Mouse (Mus musculus): ENCODE measurements around the gene Aurkaip1. TPM values are rescaled to one million over a fixed set of nuclear protein-coding genes. Genes with fewer than 3 reads are reported as not detected.

Aurkaip1 gene
- total RNA-seq, 2 experiments from 2014 or later = 142 to 164 TPM

DNA sequence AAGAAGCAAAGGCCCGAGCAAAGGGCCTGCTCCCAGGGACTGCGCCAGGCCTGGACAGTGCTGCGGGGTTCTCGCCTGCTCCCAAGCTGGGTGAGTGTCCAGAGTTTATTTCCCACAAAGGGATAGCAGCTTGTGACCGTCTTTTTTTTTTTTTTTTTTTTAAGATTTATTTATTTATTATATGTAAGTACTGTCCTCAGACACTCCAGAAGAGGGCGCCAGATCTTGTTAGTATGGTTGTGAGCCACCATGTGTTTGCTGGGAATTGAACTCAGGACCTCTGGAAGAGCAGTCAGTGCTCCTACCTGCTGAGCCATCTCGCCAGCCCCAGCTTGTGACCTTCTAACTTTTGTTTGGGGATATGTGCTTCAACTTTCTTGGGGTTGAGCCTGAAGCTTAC is 10.0 kb upstream of the Aurkaip1 start:
- no peak for DNase-seq (ENCODE audit: low spot score in 2 of 2)

DNA sequence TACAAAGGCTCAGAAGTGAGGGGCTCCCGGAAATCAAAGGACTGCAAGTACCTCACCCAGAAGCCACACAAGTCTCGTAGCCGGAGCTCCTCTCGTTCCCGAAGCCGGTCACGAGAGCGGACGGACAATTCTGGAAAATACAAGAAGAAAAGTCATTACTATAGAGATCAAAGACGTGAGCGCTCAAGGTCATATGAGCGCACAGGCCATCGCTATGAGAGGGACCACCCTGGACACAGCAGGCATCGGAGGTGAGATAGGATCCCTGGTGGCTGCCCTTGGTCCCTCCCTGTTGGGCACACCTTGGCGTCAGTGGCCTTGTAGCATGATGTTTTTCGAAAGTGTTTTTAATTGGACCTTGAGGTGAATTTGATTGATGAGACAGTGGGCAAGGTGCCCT is 7.6 kb upstream of the Aurkaip1 start:
- no peak for DNase-seq (ENCODE audit: low spot score in 2 of 2)

DNA sequence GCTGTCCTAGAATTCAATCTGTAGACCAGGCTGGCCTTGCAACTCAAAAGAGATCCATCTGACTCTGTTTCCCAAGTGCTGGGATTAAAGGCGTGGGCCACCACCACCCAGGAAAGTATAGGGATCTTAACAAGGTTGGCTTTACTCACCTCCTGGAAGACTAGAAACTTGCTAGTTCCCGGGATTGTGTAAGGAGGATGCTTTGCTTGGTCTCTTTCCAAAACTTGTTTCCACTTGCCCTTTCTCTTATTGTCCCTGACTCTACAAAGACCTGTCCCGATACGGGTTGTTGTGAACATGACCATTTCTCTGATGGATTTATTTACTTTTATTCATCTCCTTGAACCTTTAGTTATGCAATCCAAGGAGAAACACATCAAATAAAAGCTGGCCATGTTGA is 1.2 kb upstream of the Aurkaip1 start:
- DNase-seq (ENCODE audit: low spot score in 2 of 2) = no peak

DNA sequence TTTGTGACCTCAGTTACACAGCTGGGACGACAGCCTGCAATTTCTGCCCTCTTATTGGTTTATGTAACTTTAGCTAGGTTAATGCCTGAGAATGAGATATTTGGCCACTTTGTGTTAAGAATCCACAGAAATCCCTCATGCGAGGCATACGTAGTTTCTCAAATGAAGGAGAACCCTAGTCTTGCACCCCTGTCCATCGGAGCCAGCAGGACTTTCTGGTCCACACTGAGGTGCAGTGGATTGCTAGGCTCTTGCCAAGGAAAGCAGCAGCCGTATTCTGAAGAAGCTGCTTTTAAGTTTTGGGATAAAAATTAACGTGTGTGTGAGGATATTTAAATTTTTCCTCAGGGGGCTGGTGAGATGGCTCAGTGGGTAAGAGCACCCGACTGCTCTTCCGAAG is 476 bp upstream of the Aurkaip1 start:
- DNase-seq (ENCODE audit: low spot score in 2 of 2) = no peak

DNA sequence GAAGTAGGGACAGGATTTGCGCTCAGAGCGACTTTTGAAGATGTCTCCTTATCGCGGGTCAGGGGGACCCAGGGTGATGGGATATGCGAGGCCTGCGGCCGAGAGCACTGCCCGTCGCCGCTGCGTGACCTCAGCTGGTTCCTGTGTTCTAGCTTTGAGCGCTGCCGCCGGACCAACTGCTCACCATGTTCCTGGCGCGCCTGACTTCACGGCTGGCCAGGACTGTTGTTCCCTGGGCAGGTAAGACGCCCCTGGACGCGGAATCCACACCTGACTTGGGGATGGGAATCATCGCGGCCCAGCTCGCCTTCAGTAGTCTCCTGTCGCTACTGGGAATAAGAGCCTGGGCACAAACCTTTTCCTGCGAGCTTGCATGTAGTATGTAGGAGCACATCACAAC is 759 bp downstream of the Aurkaip1 start:
- no peak for DNase-seq (ENCODE audit: low spot score in 2 of 2)

DNA sequence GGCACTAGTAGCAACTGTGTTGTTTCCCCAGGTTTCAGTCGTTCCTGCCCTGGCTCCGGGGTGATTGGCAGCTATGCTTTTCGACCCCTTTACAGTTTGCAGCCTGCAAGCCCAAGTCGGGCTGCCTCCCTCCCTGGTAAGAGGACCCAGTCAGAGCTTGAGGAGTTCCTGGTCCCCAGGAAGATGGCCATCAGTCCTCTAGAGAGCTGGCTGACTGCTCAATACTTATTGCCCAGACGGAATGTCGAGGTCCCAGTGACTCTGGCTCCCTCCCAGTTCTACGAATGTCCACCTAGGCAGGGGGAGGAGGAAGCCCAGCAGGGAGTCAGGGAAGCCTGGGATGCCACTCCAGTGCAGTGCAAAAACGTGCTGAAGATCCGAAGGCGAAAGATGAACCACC is 1.2 kb downstream of the Aurkaip1 start:
- DNase-seq (ENCODE audit: low spot score in 2 of 2) = peak in 1 of 2 experiments; percentile 25

DNA sequence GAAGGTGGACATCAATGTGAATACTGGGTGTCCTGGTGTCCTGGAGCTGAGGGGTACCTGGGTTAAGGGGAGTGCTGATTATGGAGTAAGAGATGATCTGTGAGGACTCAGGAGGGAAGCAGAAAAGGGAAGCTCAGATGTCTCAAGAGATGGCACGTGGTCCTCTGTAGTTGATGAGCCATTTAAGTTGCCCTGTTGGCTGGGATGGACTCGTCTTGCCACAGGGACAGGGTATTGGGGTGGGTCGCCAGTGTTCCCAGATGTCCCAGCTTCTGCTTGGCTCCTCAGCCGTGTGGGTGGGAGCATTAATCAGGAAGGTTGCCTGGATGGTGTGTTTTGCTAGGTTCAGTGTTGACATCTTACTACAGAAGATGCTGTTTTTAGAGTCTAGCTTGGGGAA is 2.2 kb downstream of the Aurkaip1 start:
- DNase-seq (ENCODE audit: low spot score in 2 of 2) = peak in 1 of 2 experiments; percentile 21

DNA sequence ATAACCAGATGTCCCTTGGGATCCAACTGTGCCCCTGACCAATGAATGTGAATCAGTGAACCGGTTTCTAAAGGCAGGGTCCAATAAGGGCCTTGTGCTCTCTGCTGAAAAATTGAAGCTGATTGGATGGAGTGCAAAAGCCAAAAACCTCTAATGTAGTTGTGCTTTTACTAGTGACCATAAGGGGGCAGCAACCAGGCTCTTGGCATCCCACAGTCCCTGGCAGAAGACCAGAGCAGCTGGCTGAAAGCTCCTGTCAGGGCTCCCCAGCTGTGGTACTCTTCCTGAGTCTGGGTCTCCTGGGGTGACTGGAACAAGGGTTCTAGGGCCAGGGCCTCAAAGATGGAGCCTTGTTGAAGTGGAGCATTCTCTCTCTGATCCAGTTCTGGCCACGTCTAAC is 2.8 kb downstream of the Aurkaip1 start:
- DNase-seq (ENCODE audit: low spot score in 2 of 2) = peak; percentile 64 to 67

DNA sequence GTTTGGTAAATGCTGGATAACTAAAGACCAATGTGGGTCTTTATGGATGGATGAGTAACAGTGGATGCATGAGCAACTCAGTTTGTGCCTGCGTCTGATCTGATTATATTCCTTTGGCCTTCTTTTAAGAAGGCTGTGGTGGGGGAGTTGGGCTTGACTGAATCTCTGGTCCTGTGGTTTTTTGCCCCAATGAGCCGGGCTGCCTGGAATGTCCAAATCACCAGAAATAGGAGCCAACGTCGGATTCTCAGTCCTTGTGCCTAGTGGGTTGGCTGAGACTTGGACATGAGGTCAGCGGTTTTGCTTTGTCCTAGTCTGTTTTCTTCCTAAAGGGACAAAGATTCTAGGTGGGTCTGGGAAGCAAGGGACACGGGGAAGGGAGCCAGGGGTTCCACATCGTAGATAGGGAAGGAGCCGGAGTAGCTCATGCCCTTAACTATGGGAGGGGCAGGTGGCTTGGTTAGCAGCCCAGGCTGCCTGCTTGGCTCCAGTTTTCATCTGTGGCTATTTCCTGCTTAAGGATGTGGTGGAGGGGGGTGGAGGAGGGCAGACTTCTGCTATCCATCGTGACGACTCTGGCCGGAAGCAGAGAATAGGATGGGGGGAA is 6.4 kb downstream of the Aurkaip1 start:
- DNase-seq (ENCODE audit: low spot score in 2 of 2) = peak in 1 of 2 experiments; percentile 25

DNA sequence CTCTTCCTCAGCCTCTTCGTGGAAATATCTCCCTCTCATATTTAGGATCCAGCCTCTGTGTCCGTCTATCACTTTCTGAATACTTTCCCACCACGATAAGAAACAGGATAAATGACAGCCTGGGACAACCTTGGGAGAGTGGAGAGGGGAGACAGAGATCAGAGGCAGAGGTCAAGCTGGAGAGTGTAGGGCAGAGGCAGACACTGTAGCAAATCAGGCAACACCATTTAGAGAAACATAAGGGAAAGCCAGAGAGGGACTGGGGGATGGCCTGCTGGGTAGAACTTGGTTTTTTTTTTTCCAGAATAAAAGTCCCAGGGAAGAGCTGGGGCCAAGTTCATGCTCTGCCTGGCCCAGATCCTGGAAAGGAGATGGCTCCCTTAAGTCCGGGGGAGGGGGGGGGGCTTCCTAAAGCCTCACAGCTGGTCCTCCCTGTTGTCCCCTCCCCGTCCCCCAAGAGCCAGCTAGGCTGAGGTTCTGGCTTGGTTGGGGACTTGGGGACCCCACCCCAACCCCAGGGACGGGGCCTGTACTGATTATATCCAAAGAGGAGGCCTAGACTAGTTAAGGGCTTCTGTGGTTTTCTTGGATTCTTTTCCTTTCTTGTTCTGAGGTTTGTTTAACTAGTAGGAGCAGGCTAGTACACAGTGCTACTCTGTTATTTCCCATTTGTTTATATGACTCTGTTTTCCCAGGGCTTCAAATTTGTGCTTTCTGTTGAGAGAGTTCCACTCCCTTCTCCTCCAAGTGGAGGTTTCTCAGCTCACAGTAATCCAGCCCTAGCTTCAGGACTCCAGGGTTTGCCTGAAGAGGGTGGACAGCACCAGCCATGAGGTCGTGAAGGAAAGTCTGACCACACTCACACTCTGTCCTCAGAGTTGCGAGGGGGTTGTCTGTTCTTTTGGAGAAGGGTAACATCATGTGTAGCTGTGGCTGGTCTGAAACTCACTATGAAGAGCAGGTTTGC is 7.4 kb downstream of the Aurkaip1 start:
- DNase-seq (ENCODE audit: low spot score in 2 of 2) = peak in 1 of 2 experiments; percentile 20

DNA sequence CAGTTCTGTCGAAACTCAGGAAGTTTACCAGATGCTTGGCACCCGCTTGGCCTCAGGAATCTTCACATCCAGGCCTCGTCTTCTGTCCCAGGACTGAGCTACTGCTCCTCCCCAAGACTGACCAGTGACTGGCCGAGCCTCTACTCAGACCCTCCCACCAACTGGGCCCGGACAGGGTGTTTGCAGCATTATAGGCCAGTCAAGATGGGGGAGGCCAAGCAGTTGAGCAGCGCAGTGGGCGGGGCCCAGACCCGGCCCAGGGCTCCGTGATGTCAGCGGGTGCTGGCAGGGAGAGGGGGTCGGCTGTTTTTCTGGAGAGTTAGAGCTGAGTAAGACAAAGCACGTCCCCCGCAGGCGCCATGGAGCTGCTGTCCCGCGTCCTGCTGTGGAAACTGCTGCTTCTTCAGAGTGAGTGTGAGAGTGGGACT is 8.4 kb downstream of the Aurkaip1 start, which contains the start of gene Mxra8:
Mxra8 (plus strand) TSS at position 198 of the 428 bp plus-strand sequence.
- peak; percentile 59 to 64 for DNase-seq (ENCODE audit: low spot score in 2 of 2)

DNA sequence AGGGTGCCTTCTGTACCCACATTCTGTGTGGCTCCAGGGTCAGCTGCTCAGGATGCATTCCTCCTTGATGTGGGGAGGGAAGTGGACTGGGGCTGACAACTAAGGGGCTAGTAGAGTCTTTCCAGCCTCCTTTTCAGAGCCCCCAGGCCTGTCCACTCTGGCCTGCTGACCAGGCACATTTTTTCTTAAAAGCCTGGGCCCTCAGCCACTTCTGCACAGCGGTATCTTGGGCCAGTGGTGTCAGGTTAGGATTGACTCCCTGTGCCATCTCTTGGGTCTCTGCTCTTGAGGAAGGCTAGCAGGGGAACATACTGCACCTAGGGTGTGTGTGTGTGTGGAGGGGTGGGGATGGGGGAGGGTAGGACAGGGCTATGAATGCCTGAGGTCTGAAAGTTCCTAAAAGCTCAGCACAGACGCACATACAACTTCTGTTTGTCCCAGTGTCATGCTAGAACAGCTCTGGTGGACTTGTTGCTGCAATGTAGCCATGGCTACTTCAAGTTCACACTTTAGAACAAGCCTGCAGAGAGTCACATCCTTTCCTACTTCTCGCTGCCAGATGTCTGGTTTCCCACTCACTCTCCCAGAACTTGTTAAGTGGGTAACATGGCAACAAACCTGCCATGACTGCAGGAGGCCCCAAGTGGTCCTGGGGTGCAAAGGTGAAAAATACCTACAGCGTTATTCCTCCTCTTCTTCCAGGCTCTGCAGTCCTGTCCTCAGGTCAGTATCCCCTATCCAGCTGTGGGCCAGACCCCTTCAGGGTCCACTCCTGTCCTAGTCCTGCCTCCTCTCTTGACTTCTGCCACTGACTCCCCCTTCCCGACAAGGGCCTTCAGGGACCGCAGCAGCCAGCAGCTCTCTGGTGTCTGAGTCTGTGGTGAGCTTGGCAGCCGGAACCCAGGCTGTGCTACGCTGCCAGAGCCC is 9.3 kb downstream of the Aurkaip1 start:
- DNase-seq (ENCODE audit: low spot score in 2 of 2) = no peak

DNA sequence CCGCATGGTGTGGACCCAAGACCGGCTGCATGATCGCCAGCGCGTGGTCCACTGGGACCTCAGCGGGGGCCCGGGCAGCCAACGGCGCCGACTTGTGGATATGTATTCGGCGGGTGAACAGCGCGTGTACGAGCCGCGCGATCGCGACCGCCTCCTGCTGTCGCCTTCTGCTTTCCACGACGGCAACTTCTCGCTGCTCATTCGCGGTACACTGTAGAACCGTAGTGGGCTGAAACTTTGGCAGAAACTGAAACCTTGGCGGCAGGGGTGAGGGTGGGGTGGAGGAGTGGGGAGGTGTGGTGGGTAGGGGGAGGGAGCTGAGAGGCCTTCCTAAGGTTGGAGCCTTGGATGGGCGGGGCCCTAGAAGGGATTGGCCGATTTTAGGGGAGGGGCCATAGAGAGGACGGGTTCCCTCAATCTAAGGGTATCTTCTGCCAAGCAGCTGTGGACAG is 10.0 kb downstream of the Aurkaip1 start:
- peak; percentile 58 to 62 for DNase-seq (ENCODE audit: low spot score in 2 of 2)

DNA sequence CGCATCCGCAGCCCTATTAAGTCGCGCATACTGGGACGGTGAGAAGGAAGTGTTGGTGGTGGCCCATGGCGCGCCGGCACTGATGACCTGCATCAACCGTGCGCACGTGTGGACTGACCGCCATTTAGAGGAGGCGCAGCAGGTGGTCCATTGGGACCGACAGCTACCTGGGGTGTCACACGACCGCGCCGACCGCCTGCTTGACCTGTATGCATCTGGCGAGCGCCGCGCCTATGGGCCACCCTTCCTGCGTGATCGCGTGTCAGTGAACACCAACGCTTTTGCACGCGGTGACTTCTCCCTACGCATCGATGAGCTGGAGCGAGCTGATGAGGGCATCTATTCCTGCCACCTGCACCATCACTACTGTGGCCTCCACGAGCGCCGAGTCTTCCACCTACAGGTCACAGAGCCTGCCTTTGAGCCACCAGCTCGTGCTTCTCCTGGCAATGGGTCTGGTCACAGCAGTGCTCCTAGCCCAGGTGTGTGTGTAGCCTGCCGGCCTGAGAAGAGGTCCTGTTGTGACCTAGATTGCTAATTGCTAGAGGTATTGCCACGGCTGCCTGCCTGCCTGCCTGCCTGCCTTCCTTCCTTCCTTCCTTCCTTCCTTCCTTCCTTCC is 10.7 kb downstream of the Aurkaip1 start:
- peak in 1 of 2 experiments; percentile 28 for DNase-seq (ENCODE audit: low spot score in 2 of 2)

DNA sequence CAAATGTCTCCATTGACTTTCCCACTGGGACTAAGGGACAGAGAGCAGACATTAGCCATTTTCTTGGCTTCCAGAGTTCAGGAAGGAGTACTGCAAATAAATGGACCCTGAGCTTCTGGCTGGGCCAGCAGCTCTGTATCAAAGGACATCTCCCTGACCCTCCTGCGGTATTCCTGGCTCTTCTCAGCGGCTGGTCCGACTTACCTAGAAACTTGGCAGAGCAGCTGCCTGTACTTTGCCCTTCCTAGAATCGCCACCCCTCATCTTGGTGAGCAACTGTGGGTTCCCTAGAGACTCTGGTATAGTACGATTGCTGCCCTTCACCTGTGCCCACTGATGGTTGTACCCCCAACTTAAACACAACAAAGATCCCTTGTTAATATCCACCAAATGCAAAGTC is 12.2 kb downstream of the Aurkaip1 start:
- DNase-seq (ENCODE audit: low spot score in 2 of 2) = peak in 1 of 2 experiments; percentile 15

DNA sequence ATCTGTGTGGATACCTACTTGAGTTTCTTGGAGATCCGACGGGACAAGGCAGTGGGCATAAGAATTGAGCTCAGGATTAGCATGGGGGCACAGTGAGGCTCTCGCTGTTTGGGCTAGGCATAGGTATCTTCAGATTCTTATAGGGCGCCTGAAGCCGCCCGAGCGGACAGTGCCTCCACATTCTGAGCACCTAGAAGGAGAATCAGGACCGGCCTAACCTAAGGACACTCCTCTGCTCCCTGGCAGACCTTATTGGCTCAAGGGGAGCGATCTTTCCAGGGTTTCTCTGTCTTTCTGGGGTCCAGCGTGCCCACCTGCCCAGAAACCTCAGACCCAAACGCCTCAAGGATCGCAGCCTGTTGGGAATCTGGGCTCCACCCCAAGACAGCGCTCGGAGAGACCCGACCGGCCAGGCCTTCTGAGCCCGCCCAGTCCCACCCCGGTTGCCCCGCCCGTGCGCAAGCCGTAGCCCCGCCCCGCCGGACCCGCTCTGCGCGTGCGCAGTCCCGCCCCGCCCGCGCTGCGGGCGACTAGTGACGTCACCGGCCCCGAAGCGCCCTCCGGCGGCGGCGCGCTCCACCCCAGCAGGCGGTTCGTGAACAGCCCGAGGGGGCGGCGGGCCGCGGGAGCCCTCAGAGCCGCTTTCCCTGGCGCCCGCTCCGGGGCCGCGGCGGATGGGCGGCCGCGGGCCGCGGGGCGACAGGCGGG is 16.0 kb downstream of the Aurkaip1 start, which contains the start of gene Dvl1:
Dvl1 (plus strand) TSS at position 532 of the 708 bp plus-strand sequence.
- DNase-seq (ENCODE audit: low spot score in 2 of 2) = peak; percentile 99 to 100

DNA sequence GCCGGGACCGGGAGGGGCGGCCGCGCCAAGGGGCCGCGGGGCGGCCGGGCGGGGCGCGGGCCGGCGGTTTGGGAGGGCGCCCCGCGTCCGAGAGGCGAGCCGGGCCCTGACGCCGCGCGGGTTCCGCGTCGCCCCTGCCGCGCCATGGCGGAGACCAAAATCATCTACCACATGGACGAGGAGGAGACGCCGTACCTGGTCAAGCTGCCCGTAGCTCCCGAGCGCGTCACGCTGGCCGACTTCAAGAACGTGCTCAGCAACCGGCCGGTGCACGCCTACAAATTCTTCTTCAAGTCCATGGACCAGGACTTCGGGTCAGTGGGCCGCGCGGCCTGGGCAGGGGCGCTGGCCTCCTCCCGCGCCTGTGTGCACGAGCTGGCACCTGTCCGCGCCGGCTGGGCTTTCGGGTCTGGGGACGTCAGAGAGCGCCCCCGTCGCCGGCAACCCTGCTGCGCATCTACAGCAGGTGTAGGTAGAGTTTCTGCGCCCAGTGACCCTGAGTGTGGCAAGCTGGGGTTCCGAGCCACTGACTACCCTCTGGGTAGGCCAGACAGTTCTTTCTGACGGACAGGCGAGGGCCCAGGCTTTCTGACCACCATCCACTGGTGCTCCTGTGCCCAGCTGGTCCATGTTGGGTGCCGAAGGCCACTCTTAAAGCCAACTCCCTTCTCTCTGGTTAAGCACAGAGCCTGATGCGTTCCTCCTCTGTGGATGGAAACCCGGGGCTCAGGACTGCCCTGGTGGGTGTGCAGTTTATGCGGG is 16.7 kb downstream of the Aurkaip1 start:
- peak in 1 of 2 experiments; percentile 46 for DNase-seq (ENCODE audit: low spot score in 2 of 2)

DNA sequence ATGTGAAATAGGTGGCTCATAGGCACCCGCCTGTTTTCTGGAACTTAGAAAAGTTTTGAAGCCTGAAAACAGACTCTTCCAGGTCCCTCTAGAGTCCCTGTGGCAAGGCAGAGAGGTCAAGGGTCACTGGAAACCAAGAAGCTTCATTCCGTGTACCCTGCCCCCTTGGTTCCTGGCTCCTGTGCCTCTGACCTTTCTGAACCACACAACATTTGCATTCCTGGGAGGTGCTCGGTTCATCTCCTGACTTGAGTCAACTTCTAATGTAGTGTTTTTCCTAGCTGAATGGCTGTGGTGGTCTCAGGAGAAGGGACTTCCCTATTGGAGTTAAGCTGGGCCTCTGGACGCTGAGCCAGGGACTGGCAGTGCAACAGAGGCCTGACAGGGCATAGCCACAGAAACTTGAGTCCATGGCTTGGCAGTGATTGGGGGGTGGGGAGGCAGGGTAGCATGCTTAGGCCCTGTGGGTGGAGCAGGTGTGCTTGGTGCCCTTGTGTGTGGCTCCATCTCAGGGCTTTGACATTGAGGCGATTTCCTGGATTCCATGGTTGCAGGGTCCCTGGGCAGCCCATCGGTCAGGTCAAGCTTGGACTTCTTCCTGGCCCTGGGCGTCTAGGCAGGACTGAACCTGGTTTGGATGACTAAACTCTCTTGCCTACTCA is 17.5 kb downstream of the Aurkaip1 start:
- DNase-seq (ENCODE audit: low spot score in 2 of 2) = no peak

All from adrenal gland, adult 18-20 months (tissue).